Mouse (Mus musculus): ENCODE data around the gene Stbd1. TPM values are rescaled to one million over a fixed set of nuclear protein-coding genes. Genes with fewer than 3 reads are reported as not detected.

The Stbd1 gene
- total RNA-seq (2021), result 1 to 10 TPM in 1 of 2 experiments, under 1 TPM in 1; 0.59 to 1.2 TPM
- long read RNA-seq, experiment 1, partial matches to known transcripts, result 0 of 3 reads
- long read RNA-seq, experiment 1, other reads (novel, unspliced or antisense), result 0 of 3 reads
- long read RNA-seq, experiment 2, partial matches to known transcripts, result 0 of 3 reads
- long read RNA-seq, experiment 2, other reads (novel, unspliced or antisense), result 1 of 3 reads

GRCm38 (mm10) chr5:92602691-92603690, at the start of gene Stbd1:
Gene Stbd1 (plus strand): TSS chr5:92603041.
- intact Hi-C loops (cut with DNase I), result no loop called here
- DNase-seq (ENCODE audit: low spot score in 2 of 2), result peak in 1 of 2 experiments; percentile 35

- DNase-seq (ENCODE audit: low spot score in 2 of 2), result no peak
- intact Hi-C loops (cut with DNase I), result no loop called here
Measured at GRCm38 (mm10) chr5:92553939-92554338, 48.9 kb upstream of the Stbd1 start.

GRCm38 (mm10) chr5:92554443-92554842, 48.4 kb upstream of the Stbd1 start:
- no peak for DNase-seq (ENCODE audit: low spot score in 2 of 2)
- intact Hi-C loops (cut with DNase I), result no loop called here

GRCm38 (mm10) chr5:92554891-92555511, 47.8 kb upstream of the Stbd1 start, which contains the start of gene Fam47e:
Gene Fam47e (plus strand): TSS chr5:92555069.
- DNase-seq (ENCODE audit: low spot score in 2 of 2), result peak; percentile 49 to 56
- intact Hi-C loops (cut with DNase I), result no loop called here

GRCm38 (mm10) chr5:92555905-92556304, 46.9 kb upstream of the Stbd1 start:
- no peak for DNase-seq (ENCODE audit: low spot score in 2 of 2)
- intact Hi-C loops (cut with DNase I), result no loop called here

- intact Hi-C loops (cut with DNase I), result no loop called here
- no peak for DNase-seq (ENCODE audit: low spot score in 2 of 2)
Measured at GRCm38 (mm10) chr5:92557508-92557907, 45.3 kb upstream of the Stbd1 start.

- DNase-seq (ENCODE audit: low spot score in 2 of 2), result no peak
- intact Hi-C loops (cut with DNase I), result no loop called here
Measured at GRCm38 (mm10) chr5:92560201-92560600, 42.6 kb upstream of the Stbd1 start.

- intact Hi-C loops (cut with DNase I), result no loop called here
- DNase-seq (ENCODE audit: low spot score in 2 of 2), result peak in 1 of 2 experiments; percentile 31
Measured at GRCm38 (mm10) chr5:92562002-92562401, 40.8 kb upstream of the Stbd1 start.

- intact Hi-C loops (cut with DNase I), result no loop called here
- no peak for DNase-seq (ENCODE audit: low spot score in 2 of 2)
Measured at GRCm38 (mm10) chr5:92571232-92571631, 31.6 kb upstream of the Stbd1 start.

GRCm38 (mm10) chr5:92579559-92579958, 23.3 kb upstream of the Stbd1 start:
- intact Hi-C loops (cut with DNase I), result no loop called here
- no peak for DNase-seq (ENCODE audit: low spot score in 2 of 2)

- intact Hi-C loops (cut with DNase I), result no loop called here
- no peak for DNase-seq (ENCODE audit: low spot score in 2 of 2)
Measured at GRCm38 (mm10) chr5:92585932-92586331, 16.9 kb upstream of the Stbd1 start.

- intact Hi-C loops (cut with DNase I), result no loop called here
- DNase-seq (ENCODE audit: low spot score in 2 of 2), result no peak
Measured at GRCm38 (mm10) chr5:92595026-92595425, 7.8 kb upstream of the Stbd1 start.

- DNase-seq (ENCODE audit: low spot score in 2 of 2), result no peak
- intact Hi-C loops (cut with DNase I), result no loop called here
Measured at GRCm38 (mm10) chr5:92596865-92597264, 6.0 kb upstream of the Stbd1 start.

GRCm38 (mm10) chr5:92599030-92599429, 3.8 kb upstream of the Stbd1 start:
- no peak for DNase-seq (ENCODE audit: low spot score in 2 of 2)
- intact Hi-C loops (cut with DNase I), result no loop called here

GRCm38 (mm10) chr5:92604452-92605247, 1.8 kb downstream of the Stbd1 start:
- DNase-seq (ENCODE audit: low spot score in 2 of 2), result no peak
- intact Hi-C loops (cut with DNase I), result no loop called here

- intact Hi-C loops (cut with DNase I), result no loop called here
- no peak for DNase-seq (ENCODE audit: low spot score in 2 of 2)
Measured at GRCm38 (mm10) chr5:92607492-92608229, 4.8 kb downstream of the Stbd1 start.

GRCm38 (mm10) chr5:92612756-92613155, 9.9 kb downstream of the Stbd1 start:
- intact Hi-C loops (cut with DNase I), result no loop called here
- no peak for DNase-seq (ENCODE audit: low spot score in 2 of 2)

GRCm38 (mm10) chr5:92621883-92622282, 19.0 kb downstream of the Stbd1 start:
- DNase-seq (ENCODE audit: low spot score in 2 of 2), result no peak
- intact Hi-C loops (cut with DNase I), result no loop called here

GRCm38 (mm10) chr5:92627896-92628295, 25.1 kb downstream of the Stbd1 start:
- intact Hi-C loops (cut with DNase I), result no loop called here
- DNase-seq (ENCODE audit: low spot score in 2 of 2), result no peak
